25 mouse cellular contexts compared by ENCODE assay signal in genomic region chr6:119674811-119675209, GRCm38 (mm10).
DNase-seq lines count a peak whose midpoint lies in the region; ATAC-seq and TF ChIP-seq lines count a peak whose summit lies in the region.
"Had no signal": no experiment of that assay in that cellular context is flagged by ENCODE, and none has a peak within 500 bp of the region (broad histone marks: within the 10 kb centered on the region; RNA-seq: fewer than 3 reads in every experiment).

No protein-coding gene starts in this region.

- H3K27ac ChIP-seq in heart, embryonic 10.5 days: no peak overlapping the region
- H3K27ac ChIP-seq in liver, adult 2 months (replicated peaks; ENCODE audit: insufficient read depth, low read depth, low read length): peak overlapping the region; percentile 45
- no peak overlapping the region for H3K27ac ChIP-seq in liver, postnatal 0 days (ENCODE audit: low read depth)
- H3K27ac ChIP-seq: embryonic facial prominence, embryonic 12.5 days; intestine, embryonic 15.5 days; macrophage; stomach, postnatal 0 days had no signal

- no peak for TF ChIP-seq CTCF in liver, adult 2 months (IDR thresholded peaks at IDR 0.05; ENCODE audit: low read depth, low read length)
- TF ChIP-seq CTCF in liver, postnatal 0 days (IDR thresholded peaks at IDR 0.05; ENCODE audit: low read depth): no peak

- H3K36me3 ChIP-seq in heart, embryonic 10.5 days: peaks cover 17% of the 10 kb centered on the region
- H3K36me3 ChIP-seq in liver, adult 2 months (ENCODE audit: control insufficient read depth, insufficient read depth, low read length): peaks cover 4% of the 10 kb centered on the region
- no peaks in the 10 kb centered on the region for H3K36me3 ChIP-seq in liver, postnatal 0 days (replicated peaks; ENCODE audit: insufficient read depth, low read length)
- H3K36me3 ChIP-seq: intestine, embryonic 15.5 days; neural tube, embryonic 13.5 days had no signal

- no peaks in the 10 kb centered on the region for H3K9me3 ChIP-seq in heart, embryonic 10.5 days
- no peaks in the 10 kb centered on the region for H3K9me3 ChIP-seq in liver, postnatal 0 days (ENCODE audit: low read length)
- H3K9me3 ChIP-seq: embryonic facial prominence, embryonic 12.5 days; G1E; intestine, embryonic 15.5 days; limb, embryonic 12.5 days; midbrain, embryonic 13.5 days had no signal

- 95% methylated on average over 7 of the region's 7 CpGs for WGBS in heart, embryonic 10.5 days
- WGBS in liver, adult 2 months: 26% methylated on average over 7 of the region's 7 CpGs
- WGBS in liver, postnatal 0 days (ENCODE audit: insufficient replicate concordance): 89% methylated on average over 7 of the region's 7 CpGs

- TF ChIP-seq POLR2A in liver, adult 2 months (IDR thresholded peaks at IDR 0.05; ENCODE audit: extremely low read depth, insufficient read depth, low read length): no peak

- no peaks in the 10 kb centered on the region for H3K4me1 ChIP-seq in heart, embryonic 10.5 days
- H3K4me1 ChIP-seq in liver, adult 2 months (ENCODE audit: control insufficient read depth, insufficient read depth, low read length): peaks cover 10% of the 10 kb centered on the region
- no peaks in the 10 kb centered on the region for H3K4me1 ChIP-seq in liver, postnatal 0 days (ENCODE audit: insufficient read depth)
- H3K4me1 ChIP-seq: embryonic facial prominence, embryonic 12.5 days; intestine, embryonic 15.5 days had no signal

- peak; percentile 19 for DNase-seq in cerebellum, adult 11 months
- no peak for DNase-seq in cerebellum, adult 9-10 months
- DNase-seq in heart, adult 11 months: peak; percentile 65
- DNase-seq in heart, embryonic 10.5 days (ENCODE audit: low spot score): no peak
- no peak for DNase-seq in liver, adult 2 months (ENCODE audit: extremely low read depth, low read depth, low spot score)
- DNase-seq in liver, postnatal 0 days: no peak
- DNase-seq in fat pad, adult 2 months (ENCODE audit: extremely low read depth, low read depth, low spot score): peak; percentile 5
- DNase-seq: adrenal gland, adult 8-10 months; embryo, embryonic 11 days; heart, postnatal 14 days; right cerebral cortex, postnatal 4 days; thymus, adult 18-20 months; thymus, postnatal 25 days had no signal

- no peak for TF ChIP-seq EP300 in liver, postnatal 0 days (IDR thresholded peaks at IDR 0.05; ENCODE audit: low read depth)

- no peak overlapping the region for H3K4me2 ChIP-seq in liver, postnatal 0 days (ENCODE audit: low read depth, low read length)
- H3K4me2 ChIP-seq: embryonic facial prominence, embryonic 12.5 days; hindbrain, embryonic 12.5 days; intestine, embryonic 15.5 days; limb, embryonic 12.5 days; liver, embryonic 11.5 days; midbrain, embryonic 13.5 days; neural tube, embryonic 13.5 days had no signal

- no peak overlapping the region for H3K4me3 ChIP-seq in heart, embryonic 10.5 days
- no peak overlapping the region for H3K4me3 ChIP-seq in liver, adult 2 months (ENCODE audit: insufficient read depth, low read depth, low read length)
- no peak overlapping the region for H3K4me3 ChIP-seq in liver, postnatal 0 days (ENCODE audit: low read depth, low read length)
- H3K4me3 ChIP-seq: embryonic facial prominence, embryonic 12.5 days; hindbrain, embryonic 12.5 days; intestine, embryonic 15.5 days; limb, embryonic 12.5 days; midbrain, embryonic 13.5 days; neural tube, embryonic 13.5 days had no signal

- no peak for ATAC-seq in liver, postnatal 0 days
- no peak for ATAC-seq in inflammation-experienced regulatory T-cells, adult 6 months
- ATAC-seq: intestine, embryonic 15.5 days; lung, postnatal 0 days; midbrain, embryonic 13.5 days had no signal

- H3K9ac ChIP-seq in liver, adult 2 months (ENCODE audit: low read depth, low read length): no peak overlapping the region
- H3K9ac ChIP-seq in liver, postnatal 0 days (replicated peaks): no peak overlapping the region
- H3K9ac ChIP-seq: embryonic facial prominence, embryonic 12.5 days; hindbrain, embryonic 12.5 days; intestine, embryonic 15.5 days; limb, embryonic 12.5 days; midbrain, embryonic 13.5 days; neural tube, embryonic 13.5 days had no signal

- no peaks in the 10 kb centered on the region for H3K27me3 ChIP-seq in heart, embryonic 10.5 days (ENCODE audit: insufficient read depth, poor library complexity, severe bottlenecking)
- H3K27me3 ChIP-seq in liver, adult 2 months (ENCODE audit: control insufficient read depth, insufficient read depth, low read length): no peaks in the 10 kb centered on the region
- H3K27me3 ChIP-seq in liver, postnatal 0 days (ENCODE audit: insufficient read depth, low read length): no peaks in the 10 kb centered on the region
- H3K27me3 ChIP-seq: embryonic facial prominence, embryonic 12.5 days; hindbrain, embryonic 12.5 days; intestine, embryonic 15.5 days; limb, embryonic 12.5 days; midbrain, embryonic 13.5 days; neural tube, embryonic 13.5 days had no signal

- H3K79me2 ChIP-seq in liver, adult 2 months (ENCODE audit: control insufficient read depth, insufficient read depth, low read length): no peaks in the 10 kb centered on the region; the same call in 1 of the 2 replicates

Comparison
In these comparisons a context has a peak if more than half of its experiments do, and no peak if none do; other contexts are left out.
1. DNase-seq: peak in cerebellum, adult 11 months (single experiment), heart, adult 11 months (single experiment) and fat pad, adult 2 months (single experiment); none in cerebellum, adult 9-10 months (single experiment), heart, embryonic 10.5 days (single experiment), liver, adult 2 months (single experiment) and liver, postnatal 0 days (single experiment).